Mouse (Mus musculus) heart, adult 2 months (tissue): ENCODE results near the gene Pdss1. TPM values are rescaled to one million over a fixed set of nuclear protein-coding genes. Genes with fewer than 3 reads are reported as not detected.
"Not testable (repeated sequence)": the region's sequence is repeated elsewhere in the genome, so short reads cannot be mapped to it uniquely, and the experiment has no call there.

Source experiments
- DNase-seq, 2 experiments: peaks; one replicate each; pipeline ENCODE4 v3.0.0; 2021
- H3K27ac ChIP-seq: fragments of 200-600 bp; 2 replicates; pipeline ENCODE4 v1.8.1; 2022
- H3K27me3 ChIP-seq: fragments of 200-500 bp; 2 replicates; pipeline ENCODE4 v1.6.1; 2012; ENCODE audit warnings: mild to moderate bottlenecking, low read length, inconsistent platforms, mixed read lengths; ENCODE audit not compliant: control insufficient read depth, insufficient read depth
- H3K36me3 ChIP-seq: fragments of 200-500 bp; 2 replicates; pipeline ENCODE4 v1.6.1; 2012; ENCODE audit warnings: low read length, inconsistent platforms; ENCODE audit not compliant: control insufficient read depth, insufficient read depth
- H3K4me1 ChIP-seq: fragments of 200-500 bp; 2 replicates; pipeline ENCODE4 v1.6.1; 2011; ENCODE audit warnings: low read length; ENCODE audit not compliant: control insufficient read depth, insufficient read depth
- H3K4me3 ChIP-seq: fragments of 200-600 bp; 2 replicates; pipeline ENCODE4 v1.8.1; 2022
- H3K79me2 ChIP-seq: fragments of 200-500 bp; replicated peaks from 2 replicates; pipeline ENCODE4 v1.6.1; 2012; ENCODE audit warnings: mild to moderate bottlenecking, inconsistent platforms, low read length, moderate library complexity, mixed read lengths; ENCODE audit not compliant: control insufficient read depth, insufficient read depth
- H3K9ac ChIP-seq: fragments of 200-500 bp; 2 replicates; pipeline ENCODE4 v1.6.1; 2012; ENCODE audit warnings: low read depth, mild to moderate bottlenecking, control low read depth, inconsistent platforms, low read length, mixed read lengths
- CTCF ChIP-seq: fragments of 200-600 bp; IDR thresholded peaks from 2 replicates; pipeline ENCODE4 v1.8.1; 2022; ENCODE audit warnings: antibody characterized with exemption, mild to moderate bottlenecking, moderate library complexity
- EP300 ChIP-seq: fragments of 200-500 bp; IDR thresholded peaks from 2 replicates; pipeline ENCODE4 v1.6.1; 2011; ENCODE audit warnings: low read depth, low read length, control low read depth; ENCODE audit not compliant: insufficient read depth
- POLR2A ChIP-seq: fragments of 200-500 bp; IDR thresholded peaks from 2 replicates; pipeline ENCODE4 v1.6.1; 2011; ENCODE audit warnings: mild to moderate bottlenecking, low read depth, low read length, control low read depth; ENCODE audit not compliant: insufficient read depth
- WGBS: fragments of 180-500 bp; shearing (Covaris S2); methylation state at CpG from one replicate; pipeline ENCODE4 v1.1.7; 2018; 5-methylcytosine and 5-hydroxymethylcytosine counted together
- intact Hi-C: fragments of 180-260 bp; cut with DNase I; formaldehyde crosslinking; loops from one replicate; pipeline ENCODE4 v1.15.1; 2025
- polyA plus RNA-seq: library from polyadenylated mRNA; depleted of rRNA; stranded (reverse); fragments of >200 nt; gene quantifications from 2 replicates; pipeline ENCODE4 v1.2.3, GENCODE M21; 2012
- total RNA-seq, 2 experiments: library from RNA; stranded (reverse); gene quantifications; 2 replicates each; pipeline ENCODE4 v1.2.3; 2021

The Pdss1 gene
- total and polyA plus RNA-seq, 3 experiments: 11.9 to 20.9 (median 19.4) TPM

DNA sequence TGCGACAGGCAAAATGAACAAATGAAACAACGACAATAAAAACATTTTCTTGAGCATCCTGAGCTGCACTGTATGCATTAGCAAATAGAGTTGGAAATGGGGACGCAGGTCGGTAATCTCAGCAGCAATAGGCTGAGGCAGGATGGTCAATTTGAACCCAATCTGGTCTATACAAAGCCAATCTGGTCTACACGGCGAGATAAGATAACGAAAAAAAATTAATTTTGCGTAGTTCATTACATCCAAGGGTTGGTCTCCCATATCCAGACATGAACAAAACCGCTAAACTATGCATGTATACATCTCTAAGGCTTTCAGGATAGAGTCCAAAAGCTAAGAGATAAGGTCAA lies 415 bp upstream of the Pdss1 start:
- no peak for DNase-seq
- peak overlapping the region; percentile 97 for H3K4me3 ChIP-seq
- no peaks in the 10 kb centered on the region for H3K79me2 ChIP-seq
- peak overlapping the region; percentile 84 for H3K27ac ChIP-seq
- intact Hi-C loops: loop anchor here (1.0 to 10.0 kb wide), 3 partner anchors 144 to 260 kb away; partner anchors contain the start of genes Acbd5, Mastl and Yme1l1
- H3K36me3 ChIP-seq: peaks cover 2% of the 10 kb centered on the region; the same call in 1 of the 2 replicates
- 9% methylated on average over 9 of the region's 9 CpGs for WGBS
- H3K9ac ChIP-seq: peak overlapping the region; percentile 35
- TF ChIP-seq POLR2A (no peak), CTCF (no peak), EP300 (no peak)
- no peaks in the 10 kb centered on the region for H3K4me1 ChIP-seq
- no peaks in the 10 kb centered on the region for H3K27me3 ChIP-seq

GRCm38 (mm10) chr2:22903947-22904346 lies 8.6 kb downstream of the Pdss1 start:
- Histone ChIP-seq H3K27me3 (no peaks in the 10 kb centered on the region), H3K79me2 (no peaks in the 10 kb centered on the region; the same call in 1 of the 2 replicates), H3K4me1 (no peaks in the 10 kb centered on the region), H3K27ac (no peak overlapping the region), H3K9ac (no peak overlapping the region), H3K4me3 (no peak overlapping the region), H3K36me3 (peaks cover 2% of the 10 kb centered on the region; the same call in 1 of the 2 replicates)
- no peak for DNase-seq
- TF ChIP-seq EP300 (no peak), POLR2A (no peak), CTCF (no peak)
- whole genome bisulfite sequencing: 79% methylated on average over 3 of the region's 3 CpGs
- intact Hi-C loops: no loop called here

DNA sequence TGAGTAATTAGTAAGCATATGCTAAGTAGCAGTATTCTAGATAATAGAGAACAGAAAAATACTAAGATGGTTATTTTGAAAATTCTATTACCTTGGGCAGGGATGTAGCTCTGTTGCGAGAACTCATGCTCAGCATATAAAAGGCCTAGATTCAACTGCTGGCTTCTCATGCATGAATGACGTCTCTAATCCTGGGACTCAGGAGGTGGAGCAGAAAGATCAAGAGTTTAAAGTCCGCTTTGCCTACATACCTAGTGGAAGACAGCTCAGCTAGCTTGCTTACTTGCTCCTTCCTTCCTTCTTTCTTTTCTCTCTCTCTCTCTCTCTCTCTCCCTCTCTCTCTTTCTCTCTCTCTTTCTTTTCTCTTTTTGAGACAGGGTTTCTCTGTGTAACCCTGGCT lies 19.1 kb downstream of the Pdss1 start:
- DNase-seq: no peak
- no peaks in the 10 kb centered on the region for H3K27me3 ChIP-seq
- no peaks in the 10 kb centered on the region for H3K36me3 ChIP-seq
- TF ChIP-seq EP300: no peak
- TF ChIP-seq CTCF: no peak
- TF ChIP-seq POLR2A: no peak
- no peaks in the 10 kb centered on the region for H3K79me2 ChIP-seq
- intact Hi-C loops: no loop called here
- H3K27ac ChIP-seq: no peak overlapping the region
- no peak overlapping the region for H3K9ac ChIP-seq
- 94% methylated on average over 3 of the region's 3 CpGs for WGBS
- no peak overlapping the region for H3K4me3 ChIP-seq
- H3K4me1 ChIP-seq: no peaks in the 10 kb centered on the region

DNA sequence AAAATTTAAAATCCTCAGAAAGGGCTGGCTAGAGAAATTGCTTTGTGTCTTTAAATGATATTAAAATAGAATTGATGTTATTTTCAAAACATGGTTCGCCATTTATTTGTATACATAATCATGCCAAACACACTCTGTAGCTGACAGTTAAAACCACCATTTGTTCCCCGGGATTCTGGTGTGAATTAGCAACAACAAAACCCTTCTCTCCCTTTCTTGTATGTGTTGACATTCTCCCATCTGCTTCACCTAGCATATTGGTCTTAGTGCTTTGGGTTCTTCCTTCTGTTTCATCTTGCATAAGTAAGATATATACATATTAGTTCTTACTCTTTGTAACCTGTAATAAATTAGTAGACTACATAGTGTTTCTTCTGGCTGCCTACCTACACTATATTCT lies 23.3 kb downstream of the Pdss1 start:
- no peaks in the 10 kb centered on the region for H3K36me3 ChIP-seq
- no peak for TF ChIP-seq POLR2A
- no peak for TF ChIP-seq CTCF
- TF ChIP-seq EP300: no peak
- intact Hi-C loops: no loop called here
- no peak overlapping the region for H3K9ac ChIP-seq
- no peaks in the 10 kb centered on the region for H3K27me3 ChIP-seq
- no peaks in the 10 kb centered on the region for H3K4me1 ChIP-seq
- H3K79me2 ChIP-seq: no peaks in the 10 kb centered on the region
- no peak overlapping the region for H3K27ac ChIP-seq
- H3K4me3 ChIP-seq: no peak overlapping the region
- DNase-seq: no peak
- 91% methylated on average over 2 of the region's 2 CpGs for WGBS

GRCm38 (mm10) chr2:22925911-22926310 lies 30.6 kb downstream of the Pdss1 start:
- intact Hi-C loops, H3K79me2 ChIP-seq, H3K27me3 ChIP-seq, H3K9ac ChIP-seq, H3K4me1 ChIP-seq, H3K4me3 ChIP-seq, DNase-seq, H3K36me3 ChIP-seq, H3K27ac ChIP-seq: not testable (repeated sequence)
- 98% methylated on average over 3 of the region's 3 CpGs for WGBS

DNA sequence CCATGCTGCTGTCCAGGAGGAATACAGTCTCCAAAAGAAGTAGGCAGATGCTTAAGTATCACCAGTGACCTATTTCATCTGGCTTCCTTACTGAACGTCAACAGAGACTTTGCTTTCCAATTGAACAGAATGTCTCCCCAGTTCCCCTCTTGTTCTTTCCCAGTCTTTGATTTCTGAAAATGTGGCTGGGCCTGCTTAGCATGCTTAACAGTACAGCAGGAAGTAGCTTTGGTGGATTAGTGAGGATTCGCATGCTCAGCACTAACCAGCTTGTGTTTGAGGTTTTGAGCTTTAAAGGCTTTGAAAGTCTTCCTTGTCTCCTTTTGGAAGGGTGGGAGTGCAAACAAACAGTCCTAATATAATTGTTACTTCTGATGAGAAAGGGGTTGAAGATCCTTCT lies 32.9 kb downstream of the Pdss1 start:
- no peak overlapping the region for H3K4me3 ChIP-seq
- WGBS: 79% methylated on average over 2 of the region's 2 CpGs
- DNase-seq: no peak

More for the DNA sequence above, 32.9 kb downstream of the Pdss1 start:
- no peak overlapping the region for H3K9ac ChIP-seq
- no peak overlapping the region for H3K27ac ChIP-seq
- H3K36me3 ChIP-seq: no peaks in the 10 kb centered on the region; the same call in 1 of the 2 replicates
- no peaks in the 10 kb centered on the region for H3K27me3 ChIP-seq
- intact Hi-C loops: no loop called here
- no peak for TF ChIP-seq EP300
- no peak for TF ChIP-seq CTCF
- TF ChIP-seq POLR2A: no peak
- H3K79me2 ChIP-seq: no peaks in the 10 kb centered on the region
- no peaks in the 10 kb centered on the region for H3K4me1 ChIP-seq
